Mouse (Mus musculus) embryo, embryonic 11.5 days (tissue): ENCODE results near the gene E130114P18Rik.

Source experiments
- DNase-seq: peaks from one replicate; pipeline ENCODE4 v3.0.0-alpha.2; 2012; ENCODE audit warnings: low read depth, low spot score

The E130114P18Rik gene

GRCm38 (mm10) chr4:97608134-97608533, 169.7 kb downstream of the E130114P18Rik start:
- no peak for DNase-seq

- no peak for DNase-seq
Measured at GRCm38 (mm10) chr4:97607169-97607568, 170.7 kb downstream of the E130114P18Rik start.

- no peak for DNase-seq
Measured at GRCm38 (mm10) chr4:97606524-97606923, 171.4 kb downstream of the E130114P18Rik start.

- no peak for DNase-seq
Measured at GRCm38 (mm10) chr4:97602579-97602978, 175.3 kb downstream of the E130114P18Rik start.

GRCm38 (mm10) chr4:97600875-97601835, 176.7 kb downstream of the E130114P18Rik start:
- peak; percentile 40 for DNase-seq

- DNase-seq, result no peak
Measured at GRCm38 (mm10) chr4:97597443-97597842, 180.4 kb downstream of the E130114P18Rik start.

GRCm38 (mm10) chr4:97596348-97596747, 181.5 kb downstream of the E130114P18Rik start:
- DNase-seq, result no peak

GRCm38 (mm10) chr4:97593869-97594268, 184.0 kb downstream of the E130114P18Rik start:
- DNase-seq, result no peak

- no peak for DNase-seq
Measured at GRCm38 (mm10) chr4:97589790-97590189, 188.1 kb downstream of the E130114P18Rik start.

GRCm38 (mm10) chr4:97587412-97588010, 190.4 kb downstream of the E130114P18Rik start:
- DNase-seq, result no peak

GRCm38 (mm10) chr4:97585170-97585569, 192.7 kb downstream of the E130114P18Rik start:
- DNase-seq, result no peak

- DNase-seq, result no peak
Measured at GRCm38 (mm10) chr4:97584445-97585130, 193.3 kb downstream of the E130114P18Rik start.

- no peak for DNase-seq
Measured at GRCm38 (mm10) chr4:97582796-97583430, 195.0 kb downstream of the E130114P18Rik start.

- DNase-seq, result no peak
Measured at GRCm38 (mm10) chr4:97582064-97582415, 195.8 kb downstream of the E130114P18Rik start.

- no peak for DNase-seq
Measured at GRCm38 (mm10) chr4:97581314-97582063, 196.4 kb downstream of the E130114P18Rik start.

GRCm38 (mm10) chr4:97580906-97581305, 197.0 kb downstream of the E130114P18Rik start:
- no peak for DNase-seq

- no peak for DNase-seq
Measured at GRCm38 (mm10) chr4:97578571-97579165, 199.2 kb downstream of the E130114P18Rik start.

- no peak for DNase-seq
Measured at GRCm38 (mm10) chr4:97577431-97577830, 200.4 kb downstream of the E130114P18Rik start.

GRCm38 (mm10) chr4:97575447-97575846, 202.4 kb downstream of the E130114P18Rik start:
- DNase-seq, result peak; percentile 34

GRCm38 (mm10) chr4:97569320-97569719, 208.6 kb downstream of the E130114P18Rik start:
- DNase-seq, result no peak

GRCm38 (mm10) chr4:97564656-97565055, 213.2 kb downstream of the E130114P18Rik start:
- peak; percentile 43 for DNase-seq
